Mouse (Mus musculus): ENCODE results near the gene Ccdc141. TPM values are rescaled to one million over a fixed set of nuclear protein-coding genes. Genes with fewer than 3 reads are reported as not detected.

The Ccdc141 gene
- polyA plus RNA-seq, 1 experiment from 2014 or later = 234 TPM

GRCm38 (mm10) chr2:77143536-77143935 is 26.9 kb downstream of the Ccdc141 start:
- no peak for ATAC-seq (replicated peaks; ENCODE audit: insufficient number of reproducible peaks, low FRiP score, low TSS enrichment)
- Histone ChIP-seq H3K27me3 (ENCODE audit: control insufficient read depth, insufficient read depth, low read length) (no peaks in the 10 kb centered on the region), H3K27ac (ENCODE audit: low read depth, low read length) (no peak overlapping the region), H3K4me1 (ENCODE audit: control insufficient read depth, insufficient read depth, low read length) (peaks cover 15% of the 10 kb centered on the region), H3K9me3 (replicated peaks; ENCODE audit: control insufficient read depth, low read length) (no peaks in the 10 kb centered on the region), H3K4me2 (no peak overlapping the region), H3K36me3 (ENCODE audit: control insufficient read depth, insufficient read depth, low read length) (0 out of 2 replicates have a peak, but pooled peaks cover 2% of the 10 kb centered on the region), H3K9ac (ENCODE audit: low read depth, low read length) (no peak overlapping the region), H3K4me3 (ENCODE audit: low read depth, low read length) (no peak overlapping the region)
- 84% methylated on average over 6 of the region's 6 CpGs for WGBS (ENCODE audit: insufficient replicate concordance)

- Histone ChIP-seq H3K36me3 (ENCODE audit: control insufficient read depth, insufficient read depth, low read length) (0 out of 2 replicates have a peak, but pooled peaks cover 2% of the 10 kb centered on the region), H3K9me3 (replicated peaks; ENCODE audit: control insufficient read depth, low read length) (no peaks in the 10 kb centered on the region), H3K4me1 (ENCODE audit: control insufficient read depth, insufficient read depth, low read length) (peaks cover 8% of the 10 kb centered on the region), H3K4me3 (ENCODE audit: low read depth, low read length) (no peak overlapping the region), H3K27me3 (ENCODE audit: control insufficient read depth, insufficient read depth, low read length) (no peaks in the 10 kb centered on the region), H3K9ac (ENCODE audit: low read depth, low read length) (no peak overlapping the region), H3K4me2 (no peak overlapping the region), H3K27ac (ENCODE audit: low read depth, low read length) (no peak overlapping the region)
- no peak for ATAC-seq (replicated peaks; ENCODE audit: insufficient number of reproducible peaks, low FRiP score, low TSS enrichment)
- 69% methylated on average over 6 of the region's 6 CpGs for WGBS (ENCODE audit: insufficient replicate concordance)
Observed at GRCm38 (mm10) chr2:77138879-77139278, 31.6 kb downstream of the Ccdc141 start.

GRCm38 (mm10) chr2:77134906-77135305 is 35.5 kb downstream of the Ccdc141 start:
- 48% methylated on average over 1 of the region's 1 CpGs for WGBS (ENCODE audit: insufficient replicate concordance)
- ATAC-seq (replicated peaks; ENCODE audit: insufficient number of reproducible peaks, low FRiP score, low TSS enrichment) = no peak
- no peak overlapping the region for H3K4me2 ChIP-seq
- H3K9me3 ChIP-seq (replicated peaks; ENCODE audit: control insufficient read depth, low read length) = no peaks in the 10 kb centered on the region
- H3K4me1 ChIP-seq (ENCODE audit: control insufficient read depth, insufficient read depth, low read length) = peaks cover 8% of the 10 kb centered on the region
- 0 out of 2 replicates have a peak, but pooled peaks cover 2% of the 10 kb centered on the region for H3K36me3 ChIP-seq (ENCODE audit: control insufficient read depth, insufficient read depth, low read length)
- no peak overlapping the region for H3K4me3 ChIP-seq (ENCODE audit: low read depth, low read length)
- H3K27ac ChIP-seq (ENCODE audit: low read depth, low read length) = no peak overlapping the region
- H3K9ac ChIP-seq (ENCODE audit: low read depth, low read length) = no peak overlapping the region
- H3K27me3 ChIP-seq (ENCODE audit: control insufficient read depth, insufficient read depth, low read length) = no peaks in the 10 kb centered on the region

GRCm38 (mm10) chr2:77133407-77133806 is 37.0 kb downstream of the Ccdc141 start:
- Histone ChIP-seq H3K9ac (ENCODE audit: low read depth, low read length) (no peak overlapping the region), H3K27me3 (ENCODE audit: control insufficient read depth, insufficient read depth, low read length) (no peaks in the 10 kb centered on the region), H3K4me1 (ENCODE audit: control insufficient read depth, insufficient read depth, low read length) (no peaks in the 10 kb centered on the region), H3K36me3 (ENCODE audit: control insufficient read depth, insufficient read depth, low read length) (no peaks in the 10 kb centered on the region), H3K9me3 (replicated peaks; ENCODE audit: control insufficient read depth, low read length) (no peaks in the 10 kb centered on the region), H3K4me3 (ENCODE audit: low read depth, low read length) (no peak overlapping the region), H3K27ac (ENCODE audit: low read depth, low read length) (no peak overlapping the region), H3K4me2 (no peak overlapping the region)
- ATAC-seq (replicated peaks; ENCODE audit: insufficient number of reproducible peaks, low FRiP score, low TSS enrichment) = no peak
- WGBS (ENCODE audit: insufficient replicate concordance) = 100% methylated on average over 1 of the region's 1 CpGs

GRCm38 (mm10) chr2:77126939-77127338 is 43.5 kb downstream of the Ccdc141 start:
- Histone ChIP-seq H3K36me3 (ENCODE audit: control insufficient read depth, insufficient read depth, low read length) (peaks cover 4% of the 10 kb centered on the region; the same call in 1 of the 2 replicates), H3K4me1 (ENCODE audit: control insufficient read depth, insufficient read depth, low read length) (peaks cover 12% of the 10 kb centered on the region), H3K9ac (ENCODE audit: low read depth, low read length) (no peak overlapping the region), H3K4me3 (ENCODE audit: low read depth, low read length) (no peak overlapping the region), H3K9me3 (replicated peaks; ENCODE audit: control insufficient read depth, low read length) (no peaks in the 10 kb centered on the region), H3K27me3 (ENCODE audit: control insufficient read depth, insufficient read depth, low read length) (no peaks in the 10 kb centered on the region), H3K27ac (ENCODE audit: low read depth, low read length) (no peak overlapping the region), H3K4me2 (no peak overlapping the region)
- 38% methylated on average over 1 of the region's 1 CpGs for WGBS (ENCODE audit: insufficient replicate concordance)
- peak; percentile 80 for ATAC-seq (replicated peaks; ENCODE audit: insufficient number of reproducible peaks, low FRiP score, low TSS enrichment)

GRCm38 (mm10) chr2:77118102-77118501 is 52.3 kb downstream of the Ccdc141 start:
- WGBS (ENCODE audit: insufficient replicate concordance) = 59% methylated on average over 6 of the region's 6 CpGs
- no peak overlapping the region for H3K27ac ChIP-seq (ENCODE audit: low read depth, low read length)
- H3K4me2 ChIP-seq = no peak overlapping the region
- H3K36me3 ChIP-seq (ENCODE audit: control insufficient read depth, insufficient read depth, low read length) = peaks cover under 1% of the 10 kb centered on the region; the same call in 1 of the 2 replicates
- no peak overlapping the region for H3K9ac ChIP-seq (ENCODE audit: low read depth, low read length)
- H3K4me3 ChIP-seq (ENCODE audit: low read depth, low read length) = no peak overlapping the region
- no peaks in the 10 kb centered on the region for H3K27me3 ChIP-seq (ENCODE audit: control insufficient read depth, insufficient read depth, low read length)
- no peaks in the 10 kb centered on the region for H3K9me3 ChIP-seq (replicated peaks; ENCODE audit: control insufficient read depth, low read length)
- no peak for ATAC-seq (replicated peaks; ENCODE audit: insufficient number of reproducible peaks, low FRiP score, low TSS enrichment)
- H3K4me1 ChIP-seq (ENCODE audit: control insufficient read depth, insufficient read depth, low read length) = peaks cover 10% of the 10 kb centered on the region

- no peak overlapping the region for H3K4me2 ChIP-seq
- H3K27me3 ChIP-seq (ENCODE audit: control insufficient read depth, insufficient read depth, low read length) = no peaks in the 10 kb centered on the region
- 42% methylated on average over 2 of the region's 2 CpGs for WGBS (ENCODE audit: insufficient replicate concordance)
- H3K9me3 ChIP-seq (replicated peaks; ENCODE audit: control insufficient read depth, low read length) = no peaks in the 10 kb centered on the region
- no peak for ATAC-seq (replicated peaks; ENCODE audit: insufficient number of reproducible peaks, low FRiP score, low TSS enrichment)
- H3K4me3 ChIP-seq (ENCODE audit: low read depth, low read length) = no peak overlapping the region
- no peak overlapping the region for H3K9ac ChIP-seq (ENCODE audit: low read depth, low read length)
- H3K36me3 ChIP-seq (ENCODE audit: control insufficient read depth, insufficient read depth, low read length) = no peaks in the 10 kb centered on the region
- H3K4me1 ChIP-seq (ENCODE audit: control insufficient read depth, insufficient read depth, low read length) = peaks cover 10% of the 10 kb centered on the region
- peak overlapping the region; percentile 1; the same call in 1 of the 2 replicates for H3K27ac ChIP-seq (ENCODE audit: low read depth, low read length)
Observed at GRCm38 (mm10) chr2:77114335-77114734, 56.1 kb downstream of the Ccdc141 start.

GRCm38 (mm10) chr2:77113867-77114266 is 56.6 kb downstream of the Ccdc141 start:
- H3K4me1 ChIP-seq (ENCODE audit: control insufficient read depth, insufficient read depth, low read length) = peaks cover 10% of the 10 kb centered on the region
- H3K36me3 ChIP-seq (ENCODE audit: control insufficient read depth, insufficient read depth, low read length) = no peaks in the 10 kb centered on the region
- H3K9me3 ChIP-seq (replicated peaks; ENCODE audit: control insufficient read depth, low read length) = no peaks in the 10 kb centered on the region
- WGBS (ENCODE audit: insufficient replicate concordance) = 76% methylated on average over 8 of the region's 8 CpGs
- no peaks in the 10 kb centered on the region for H3K27me3 ChIP-seq (ENCODE audit: control insufficient read depth, insufficient read depth, low read length)
- peak overlapping the region; percentile 42; the same call in 1 of the 2 replicates for H3K27ac ChIP-seq (ENCODE audit: low read depth, low read length)
- no peak overlapping the region for H3K4me3 ChIP-seq (ENCODE audit: low read depth, low read length)
- ATAC-seq (replicated peaks; ENCODE audit: insufficient number of reproducible peaks, low FRiP score, low TSS enrichment) = no peak
- H3K9ac ChIP-seq (ENCODE audit: low read depth, low read length) = no peak overlapping the region
- no peak overlapping the region for H3K4me2 ChIP-seq

- Histone ChIP-seq H3K9ac (ENCODE audit: low read depth, low read length) (no peak overlapping the region), H3K4me1 (ENCODE audit: control insufficient read depth, insufficient read depth, low read length) (peaks cover 10% of the 10 kb centered on the region), H3K4me3 (ENCODE audit: low read depth, low read length) (no peak overlapping the region), H3K27me3 (ENCODE audit: control insufficient read depth, insufficient read depth, low read length) (no peaks in the 10 kb centered on the region), H3K4me2 (no peak overlapping the region), H3K27ac (ENCODE audit: low read depth, low read length) (0 out of 2 replicates have a peak overlapping the region, but pooled peaks have one; percentile 24), H3K9me3 (replicated peaks; ENCODE audit: control insufficient read depth, low read length) (no peaks in the 10 kb centered on the region), H3K36me3 (ENCODE audit: control insufficient read depth, insufficient read depth, low read length) (0 out of 2 replicates have a peak, but pooled peaks cover 5% of the 10 kb centered on the region)
- 73% methylated on average over 5 of the region's 5 CpGs for WGBS (ENCODE audit: insufficient replicate concordance)
- ATAC-seq (replicated peaks; ENCODE audit: insufficient number of reproducible peaks, low FRiP score, low TSS enrichment) = no peak
Observed at GRCm38 (mm10) chr2:77113026-77113425, 57.4 kb downstream of the Ccdc141 start.

All from heart, embryonic 11.5 days (tissue).